Mouse (Mus musculus): ENCODE data around the gene Cpd.
A peak's percentile ranks its signal among the peaks of the same experiment; 100 is the strongest.

Gene Cpd

GRCm38 (mm10) chr11:76846878-76847222 lies at the start of gene Cpd:
Gene Cpd, minus strand, starts transcription at chr11:76847018.
- DNase-seq (ENCODE audit: low spot score) = peak; percentile 94

- no peak for DNase-seq (ENCODE audit: low spot score)
Observed at GRCm38 (mm10) chr11:76896360-76896759, 49.5 kb upstream of the Cpd start.

- peak; percentile 50 for DNase-seq (ENCODE audit: low spot score)
Observed at GRCm38 (mm10) chr11:76894240-76894639, 47.4 kb upstream of the Cpd start.

- no peak for DNase-seq (ENCODE audit: low spot score)
Observed at GRCm38 (mm10) chr11:76893570-76893969, 46.8 kb upstream of the Cpd start.

GRCm38 (mm10) chr11:76892972-76893371 lies 46.2 kb upstream of the Cpd start:
- DNase-seq (ENCODE audit: low spot score) = no peak

- no peak for DNase-seq (ENCODE audit: low spot score)
Observed at GRCm38 (mm10) chr11:76891738-76892349, 45.0 kb upstream of the Cpd start.

GRCm38 (mm10) chr11:76891171-76891570 lies 44.4 kb upstream of the Cpd start:
- DNase-seq (ENCODE audit: low spot score) = no peak

GRCm38 (mm10) chr11:76889339-76890164 lies 42.7 kb upstream of the Cpd start:
- DNase-seq (ENCODE audit: low spot score) = peak; percentile 7

- no peak for DNase-seq (ENCODE audit: low spot score)
Observed at GRCm38 (mm10) chr11:76884451-76884850, 37.6 kb upstream of the Cpd start.

GRCm38 (mm10) chr11:76879816-76880215 lies 33.0 kb upstream of the Cpd start:
- DNase-seq (ENCODE audit: low spot score) = no peak

- DNase-seq (ENCODE audit: low spot score) = no peak
Observed at GRCm38 (mm10) chr11:76874766-76875165, 27.9 kb upstream of the Cpd start.

- DNase-seq (ENCODE audit: low spot score) = no peak
Observed at GRCm38 (mm10) chr11:76873865-76874264, 27.0 kb upstream of the Cpd start.

- DNase-seq (ENCODE audit: low spot score) = no peak
Observed at GRCm38 (mm10) chr11:76872556-76873234, 25.9 kb upstream of the Cpd start.

- DNase-seq (ENCODE audit: low spot score) = no peak
Observed at GRCm38 (mm10) chr11:76861185-76861584, 14.4 kb upstream of the Cpd start.

GRCm38 (mm10) chr11:76859261-76859660 lies 12.4 kb upstream of the Cpd start:
- no peak for DNase-seq (ENCODE audit: low spot score)

- DNase-seq (ENCODE audit: low spot score) = no peak
Observed at GRCm38 (mm10) chr11:76858781-76859180, 12.0 kb upstream of the Cpd start.

GRCm38 (mm10) chr11:76857111-76857510 lies 10.3 kb upstream of the Cpd start:
- no peak for DNase-seq (ENCODE audit: low spot score)

- no peak for DNase-seq (ENCODE audit: low spot score)
Observed at GRCm38 (mm10) chr11:76856601-76857000, 9.8 kb upstream of the Cpd start.

GRCm38 (mm10) chr11:76854475-76855341 lies 7.9 kb upstream of the Cpd start:
- no peak for DNase-seq (ENCODE audit: low spot score)

GRCm38 (mm10) chr11:76851512-76851911 lies 4.7 kb upstream of the Cpd start:
- no peak for DNase-seq (ENCODE audit: low spot score)

- no peak for DNase-seq (ENCODE audit: low spot score)
Observed at GRCm38 (mm10) chr11:76849596-76849995, 2.8 kb upstream of the Cpd start.

GRCm38 (mm10) chr11:76848081-76848480 lies 1.3 kb upstream of the Cpd start:
- no peak for DNase-seq (ENCODE audit: low spot score)

Measured in c-Kit-positive CD71-positive TER-119-positive erythroid progenitor cells, embryonic 14.5 days (primary cell).